Mouse (Mus musculus): ENCODE data around the gene Hist1h1a. TPM values are rescaled to one million over a fixed set of nuclear protein-coding genes. Genes with fewer than 3 reads are reported as not detected.
A peak's percentile ranks its signal among the peaks of the same experiment; 100 is the strongest.

Hist1h1a gene
- total and polyA plus RNA-seq, 3 experiments = 2.4 to 1,163 (median 30.9) TPM

DNA sequence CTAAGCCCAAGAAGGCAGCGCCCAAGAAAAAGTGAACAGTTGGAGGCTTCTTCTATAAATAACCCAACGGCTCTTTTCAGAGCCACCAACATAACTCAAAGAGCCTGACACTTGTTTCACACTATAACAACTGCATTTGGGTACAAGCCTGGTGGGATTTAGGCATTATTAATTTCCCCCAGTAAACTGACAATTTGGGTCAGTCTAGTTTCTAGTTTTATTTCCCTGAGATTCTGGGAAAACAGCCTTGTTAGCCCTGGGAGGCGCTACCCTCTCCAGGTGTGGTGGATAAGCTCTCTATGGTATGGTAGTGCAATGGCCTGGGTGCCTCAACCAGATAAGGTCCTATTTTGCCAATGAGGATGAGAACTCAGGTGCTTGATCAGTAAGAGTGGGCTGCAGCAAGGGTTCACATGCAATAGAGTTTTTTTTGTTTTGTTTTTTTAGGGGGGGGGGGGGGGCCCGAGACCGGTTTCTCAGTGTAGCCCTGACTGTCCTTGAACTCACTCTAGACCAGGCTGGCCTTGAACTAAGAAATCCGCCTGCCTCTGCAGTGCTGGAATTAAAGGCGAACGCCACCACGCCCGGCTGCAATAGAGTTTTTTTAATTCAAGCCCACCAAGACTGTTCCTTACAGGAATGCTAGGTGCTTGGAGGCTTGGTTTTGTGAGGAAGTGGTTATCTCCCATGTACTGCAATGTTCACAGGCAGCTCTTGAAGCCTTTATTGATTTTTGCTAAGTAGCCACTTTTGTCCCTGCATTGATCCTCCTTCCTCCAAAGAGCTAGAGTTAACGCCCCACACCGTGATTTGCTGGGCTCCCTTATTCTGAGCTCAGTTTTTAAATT lies 1.1 kb downstream of the Hist1h1a start:
- Histone ChIP-seq H3K4me2 (ENCODE audit: insufficient read depth, low read depth, poor library complexity, severe bottlenecking) (peak overlapping the region; percentile 88), H3K4me3 (replicated peaks in 1 of 3; ENCODE audit: low read depth in 2 of 3, low read length in 2 of 3, poor library complexity in 1 of 3) (peak overlapping the region in 1 of 3 experiments; percentile 47), H3K27ac (ENCODE audit: insufficient read depth, low read depth) (peak overlapping the region; percentile 79; the same call in 1 of the 2 replicates), H3K9ac (ENCODE audit: insufficient read depth, low read depth) (peak overlapping the region; percentile 99), H3K79me2 (replicated peaks; ENCODE audit: control insufficient read depth, extremely low read depth, insufficient read depth, poor library complexity, severe bottlenecking) (no peaks in the 10 kb centered on the region), H3K27me3 (replicated peaks) (no peaks in the 10 kb centered on the region), H3K36me3 (replicated peaks in 1 of 2; ENCODE audit: control insufficient read depth in 1 of 2, insufficient read depth in 1 of 2, low read length in 1 of 2) (no peaks in the 10 kb centered on the region), H3K9me3 (replicated peaks; ENCODE audit: low read length) (no peaks in the 10 kb centered on the region), H3K4me1 (ENCODE audit: control insufficient read depth in 1 of 2, insufficient read depth in 2 of 2) (peaks cover 3 to 25% of the 10 kb centered on the region in 2 experiments; a peak in 3 of 4 replicates)
- TF ChIP-seq MXI1 (IDR thresholded peaks at IDR 0.05; ENCODE audit: low read depth, low read length) = no peak
- TF ChIP-seq UBTF (IDR thresholded peaks at IDR 0.05; ENCODE audit: low read depth, low read length) = no peak
- TF ChIP-seq ZKSCAN1 (IDR thresholded peaks at IDR 0.05; ENCODE audit: borderline replicate concordance, low read depth, low read length) = no peak
- TF ChIP-seq CHD1 (IDR thresholded peaks at IDR 0.05; ENCODE audit: low read depth, low read length) = peak; percentile 70
- no peak for TF ChIP-seq SMC3 (IDR thresholded peaks at IDR 0.05; ENCODE audit: low read depth, low read length)
- peak; percentile 94 for TF ChIP-seq ZMIZ1 (IDR thresholded peaks at IDR 0.05; ENCODE audit: low read depth, low read length)
- no peak for TF ChIP-seq JUND (conservative IDR thresholded peaks at IDR 0.05; ENCODE audit: low read depth, low read length)
- no peak for TF ChIP-seq ELF1 (IDR thresholded peaks at IDR 0.05; ENCODE audit: low read depth, low read length)
- no peak for TF ChIP-seq TCF12 (IDR thresholded peaks at IDR 0.05; ENCODE audit: low read depth, low read length)
- TF ChIP-seq HCFC1 (IDR thresholded peaks at IDR 0.05; ENCODE audit: low read depth, low read length) = peak; percentile 12; the same call in 1 of the 2 replicates
- TF ChIP-seq TBP (conservative IDR thresholded peaks at IDR 0.05; ENCODE audit: low read depth, low read length) = no peak
- no peak for TF ChIP-seq GABPA (IDR thresholded peaks at IDR 0.05; ENCODE audit: insufficient replicate concordance, low read depth, low read length)
- TF ChIP-seq MAFK (IDR thresholded peaks at IDR 0.05; ENCODE audit: insufficient replicate concordance, low read length) = no peak
- 0 out of 2 replicates have a peak, but pooled peaks have one; percentile 26 for TF ChIP-seq MYC (IDR thresholded peaks at IDR 0.05; ENCODE audit: low read depth, low read length)
- TF ChIP-seq POLR2AphosphoS2 (IDR thresholded peaks at IDR 0.05; ENCODE audit: low read depth, low read length) = peak; percentile 23
- no peak for TF ChIP-seq PAX5 (IDR thresholded peaks at IDR 0.05; ENCODE audit: low read length)
- no peak for TF ChIP-seq EP300 (IDR thresholded peaks at IDR 0.05; ENCODE audit: low read length)
- no peak for TF ChIP-seq MAZ (IDR thresholded peaks at IDR 0.05; ENCODE audit: low read depth, low read length)
- no peak for TF ChIP-seq CTCF (conservative IDR thresholded peaks at IDR 0.05 in 1 of 2, IDR thresholded peaks at IDR 0.05 in 1 of 2; ENCODE audit: low read depth in 2 of 2, low read length in 2 of 2)
- 0 out of 2 replicates have a peak, but pooled peaks have one; percentile 18 for TF ChIP-seq SIN3A (IDR thresholded peaks at IDR 0.05; ENCODE audit: low read length)
- TF ChIP-seq MAX (IDR thresholded peaks at IDR 0.05; ENCODE audit: low read length) = no peak
- no peak for TF ChIP-seq ZNF384 (IDR thresholded peaks at IDR 0.05; ENCODE audit: low read depth, low read length)
- TF ChIP-seq JUN (IDR thresholded peaks at IDR 0.05; ENCODE audit: insufficient read depth, low read depth, low read length) = no peak
- TF ChIP-seq MEF2A (IDR thresholded peaks at IDR 0.05; ENCODE audit: borderline replicate concordance, low read depth, low read length) = no peak
- no peak for TF ChIP-seq USF2 (conservative IDR thresholded peaks at IDR 0.05; ENCODE audit: low read depth, low read length)
- no peak for TF ChIP-seq ZC3H11A (IDR thresholded peaks at IDR 0.05; ENCODE audit: low read depth, low read length)
- no peak for TF ChIP-seq IRF4 (IDR thresholded peaks at IDR 0.05; ENCODE audit: low read depth, low read length)
- no peak for TF ChIP-seq NRF1 (IDR thresholded peaks at IDR 0.05; ENCODE audit: low read depth, low read length)
- TF ChIP-seq KAT2A (IDR thresholded peaks at IDR 0.05; ENCODE audit: insufficient replicate concordance, low read length) = no peak
- TF ChIP-seq POLR2A (IDR thresholded peaks at IDR 0.05; ENCODE audit: low read depth, low read length) = peak; percentile 78
- no peak for TF ChIP-seq ETS1 (conservative IDR thresholded peaks at IDR 0.05; ENCODE audit: low read depth, low read length)
- TF ChIP-seq NELFE (IDR thresholded peaks at IDR 0.05; ENCODE audit: low read depth, low read length) = 0 out of 2 replicates have a peak, but pooled peaks have one; percentile 31
- no peak for TF ChIP-seq RAD21 (IDR thresholded peaks at IDR 0.05; ENCODE audit: low read depth, low read length)
- TF ChIP-seq CHD2 (IDR thresholded peaks at IDR 0.05; ENCODE audit: low read length) = peak; percentile 67
- TF ChIP-seq BHLHE40 (IDR thresholded peaks at IDR 0.05; ENCODE audit: low read depth, low read length) = no peak
- no peak for TF ChIP-seq USF1 (IDR thresholded peaks at IDR 0.05; ENCODE audit: low read depth, low read length)
- TF ChIP-seq RCOR1 (conservative IDR thresholded peaks at IDR 0.05; ENCODE audit: low read depth, low read length) = 0 out of 2 replicates have a peak, but pooled peaks have one; percentile 65
- TF ChIP-seq E2F4 (IDR thresholded peaks at IDR 0.05; ENCODE audit: insufficient replicate concordance, low read depth, low read length) = no peak
- peak; percentile 64 for DNase-seq (ENCODE audit: extremely low read depth)
- dilution Hi-C loops (cut with MboI; ENCODE audit: extremely low pct_ligation_motif_present, extremely low pct_unique_long_range_greater_than_20kb, low sequenced_read_pairs) = no loop called here
- in situ Hi-C loops (cut with MboI; ENCODE audit: low pct_ligation_motif_present, low pct_unique_long_range_greater_than_20kb, low sequenced_read_pairs) = loop anchor here (25.0 kb wide), 1 partner anchor 1727 kb away; the partner anchor contains the start of genes Hist1h2ag, Hist1h2ah, Hist1h2bj and Hist1h2bk

Measured in CH12.LX (cell line).